Mouse (Mus musculus): Measurements from ENCODE around the gene Tmem59l.

DNA sequence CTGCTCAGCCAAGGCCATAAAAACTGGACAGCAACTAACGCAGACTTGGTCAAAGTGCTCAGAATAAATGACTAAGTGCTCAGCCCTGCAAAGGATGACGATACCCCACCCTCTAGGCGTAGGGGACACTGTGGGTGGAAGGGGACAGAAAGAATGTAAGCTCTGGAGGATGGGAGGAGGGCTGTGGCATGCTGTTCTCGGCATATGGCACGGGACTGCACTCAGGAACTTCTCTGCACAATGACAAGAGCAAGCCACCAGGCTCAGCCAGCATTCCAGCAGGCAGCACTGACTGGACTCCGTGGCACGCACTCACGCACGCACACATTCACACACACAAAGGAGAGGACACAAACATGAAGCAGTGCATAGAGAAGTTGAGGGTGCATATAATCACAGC, 26.6 kb downstream of the Tmem59l start:
- no peak for TF ChIP-seq POLR2A (IDR thresholded peaks at IDR 0.05; ENCODE audit: borderline replicate concordance, low read depth, low read length)
- no peak for TF ChIP-seq CTCF (IDR thresholded peaks at IDR 0.05; ENCODE audit: low read depth, low read length)

Data from bone marrow macrophage, adult 2 months (primary cell).